8 mouse cellular contexts compared by ENCODE assay signal in the genomic region with DNA sequence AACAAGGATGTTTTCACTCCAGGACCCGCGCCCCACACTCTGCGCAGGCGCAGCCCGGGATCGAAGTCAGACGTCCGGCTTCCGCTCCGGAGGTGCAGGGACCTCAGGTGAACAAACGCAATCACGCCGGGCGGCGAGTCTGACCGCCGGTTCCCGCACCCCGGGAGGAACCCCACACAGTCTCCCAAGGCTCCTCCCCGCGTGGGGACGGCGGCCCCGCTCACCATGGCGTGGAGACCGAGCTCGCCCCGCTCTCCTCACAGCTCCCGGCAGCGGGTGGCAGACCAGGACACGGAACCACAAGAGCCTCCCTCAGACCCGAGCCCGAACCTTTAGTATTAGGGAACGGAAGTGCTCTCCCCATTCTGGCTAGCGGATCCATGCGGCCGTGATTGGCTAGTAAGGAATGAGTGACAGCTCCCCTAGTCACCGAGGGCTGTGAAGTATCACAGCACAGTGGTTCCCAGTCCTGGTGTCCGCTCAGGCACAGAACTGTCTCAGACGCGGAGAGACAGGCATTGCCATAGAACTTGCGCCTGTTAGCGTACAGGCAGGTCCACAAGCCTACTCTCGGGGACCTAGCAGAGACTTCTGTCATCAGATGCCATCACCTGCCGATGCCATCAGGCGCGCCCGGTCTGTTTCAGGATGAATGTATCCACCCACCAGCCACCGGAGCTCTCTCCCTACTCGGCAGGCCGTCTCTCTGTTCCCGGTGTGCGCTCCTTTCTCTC. TPM values are rescaled to one million over a fixed set of nuclear protein-coding genes. Genes with fewer than 3 reads are reported as not detected.
DNase-seq lines count a peak whose midpoint lies in the region; ATAC-seq and TF ChIP-seq lines count a peak whose summit lies in the region.
"Not testable (repeated sequence)": the region's sequence is repeated elsewhere in the genome, so short reads cannot be mapped to it uniquely, and the experiment has no call there.

A gene (minus strand): TSS at position 295 of the 734 bp plus-strand sequence.

- not testable (repeated sequence) for TF ChIP-seq EP300 in liver, embryonic 14.5 days (IDR thresholded peaks at IDR 0.05; ENCODE audit: low read depth)

- peak; percentile 99 for ATAC-seq in heart, embryonic 15.5 days (replicated peaks; ENCODE audit: insufficient number of reproducible peaks, insufficient read depth, low FRiP score, low read depth)
- ATAC-seq in liver, embryonic 14.5 days (ENCODE audit: insufficient read depth) = peak; percentile 97
- ATAC-seq in neural tube, embryonic 12.5 days (ENCODE audit: low FRiP score, low read depth) = peak; percentile 100

- peak within 1 kb of the TSS; percentile 69 for H3K9ac ChIP-seq in heart, embryonic 15.5 days
- H3K9ac ChIP-seq in liver, embryonic 14.5 days (replicated peaks) = peak within 1 kb of the TSS; percentile 66
- H3K9ac ChIP-seq in neural tube, embryonic 12.5 days = peak within 1 kb of the TSS; percentile 57

- DNase-seq in CD8-positive naive resting alpha-beta T cell, adult 2 months (ENCODE audit: low read depth in 2 of 2, low spot score in 2 of 2) = peak; percentile 54 to 66
- DNase-seq in c-Kit-positive CD71-negative TER-119-negative erythroid progenitor cells, embryonic 14.5 days (ENCODE audit: low read depth) = peak; percentile 67
- DNase-seq in forebrain, embryonic 10.5 days (ENCODE audit: extremely low spot score, low spot score) = peak; percentile 81
- peak; percentile 82 to 92 for DNase-seq in kidney, postnatal 25 days
- DNase-seq in liver, embryonic 14.5 days (ENCODE audit: low read depth in 3 of 3, low spot score in 3 of 3) = peak; percentile 63 to 78 (median 70)
- peak; percentile 94 for DNase-seq in telencephalon, adult 2 months (ENCODE audit: low read depth, low spot score)

- TF ChIP-seq CTCF in liver, embryonic 14.5 days (IDR thresholded peaks at IDR 0.05; ENCODE audit: low read depth) = not testable (repeated sequence)

- H3K27me3 ChIP-seq in forebrain, embryonic 10.5 days (ENCODE audit: poor library complexity, severe bottlenecking); heart, embryonic 15.5 days; liver, embryonic 14.5 days (ENCODE audit: control insufficient read depth, insufficient read depth, low read length); neural tube, embryonic 12.5 days (replicated peaks): not testable (repeated sequence)

- not testable (repeated sequence) for H3K9me3 ChIP-seq in forebrain, embryonic 10.5 days; heart, embryonic 15.5 days (replicated peaks); liver, embryonic 14.5 days (ENCODE audit: control insufficient read depth, low read length); neural tube, embryonic 12.5 days

- not testable (repeated sequence) for H3K36me3 ChIP-seq in forebrain, embryonic 10.5 days (replicated peaks); heart, embryonic 15.5 days; liver, embryonic 14.5 days (replicated peaks; ENCODE audit: control insufficient read depth, insufficient read depth, low read depth); neural tube, embryonic 12.5 days

- peak within 1 kb of the TSS; percentile 69 for H3K4me2 ChIP-seq in heart, embryonic 15.5 days
- peak within 1 kb of the TSS; percentile 80 for H3K4me2 ChIP-seq in liver, embryonic 14.5 days (ENCODE audit: low read depth)
- H3K4me2 ChIP-seq in neural tube, embryonic 12.5 days (replicated peaks) = peak within 1 kb of the TSS; percentile 58

- H3K4me1 ChIP-seq in forebrain, embryonic 10.5 days = peaks cover 12% of the 10 kb centered on the region
- peaks cover 14% of the 10 kb centered on the region for H3K4me1 ChIP-seq in heart, embryonic 15.5 days (replicated peaks)
- not testable (repeated sequence) for H3K4me1 ChIP-seq in liver, embryonic 14.5 days (replicated peaks; ENCODE audit: control insufficient read depth in 2 of 2, insufficient read depth in 2 of 2, low read length in 1 of 2); neural tube, embryonic 12.5 days

- H3K4me3 ChIP-seq in forebrain, embryonic 10.5 days = peak within 1 kb of the TSS; percentile 56
- peak within 1 kb of the TSS; percentile 62 for H3K4me3 ChIP-seq in heart, embryonic 15.5 days
- peak within 1 kb of the TSS; percentile 63 to 64 for H3K4me3 ChIP-seq in liver, embryonic 14.5 days (ENCODE audit: insufficient read depth in 1 of 2, low read depth in 2 of 2, low read length in 2 of 2)
- H3K4me3 ChIP-seq in neural tube, embryonic 12.5 days = peak within 1 kb of the TSS; percentile 45

- WGBS in forebrain, embryonic 10.5 days = under 1% methylated on average over 43 of the region's 53 CpGs
- WGBS in heart, embryonic 15.5 days = under 1% methylated on average over 44 of the region's 53 CpGs
- WGBS in liver, embryonic 14.5 days (ENCODE audit: insufficient replicate concordance) = under 1% methylated on average over 35 of the region's 53 CpGs
- WGBS in neural tube, embryonic 12.5 days = under 1% methylated on average over 44 of the region's 53 CpGs

- peak within 1 kb of the TSS; percentile 85 for H3K27ac ChIP-seq in forebrain, embryonic 10.5 days
- H3K27ac ChIP-seq in heart, embryonic 15.5 days = peak within 1 kb of the TSS; percentile 78
- peak within 1 kb of the TSS; percentile 44 for H3K27ac ChIP-seq in liver, embryonic 14.5 days
- peak within 1 kb of the TSS; percentile 15; the same call in 1 of the 2 replicates for H3K27ac ChIP-seq in neural tube, embryonic 12.5 days

RNA-seq across cellular contexts. Expression of the gene that starts here (rescaled TPM):
- 9.1 and 10.5 TPM in 2 replicates for polyA plus RNA-seq in forebrain, embryonic 10.5 days (2016; fragmentation: Nextera tagmentation; extraction: Ambion mirVana)
- polyA plus RNA-seq in heart, embryonic 15.5 days (2015; fragmentation: Nextera tagmentation; extraction: Ambion mirVana) = 5.7 and 6.0 TPM in 2 replicates
- 0.40 and 0.71 TPM in 2 replicates for polyA plus RNA-seq in liver, embryonic 14.5 days (2012; rRNA removed)
- 2.1 and 2.2 TPM in 2 replicates for polyA plus RNA-seq in liver, embryonic 14.5 days (2014; fragmentation: Nextera tagmentation; extraction: Ambion mirVana)
- 9.8 and 10.0 TPM in 2 replicates for polyA plus RNA-seq in neural tube, embryonic 12.5 days (2016; fragmentation: Nextera tagmentation; extraction: Ambion mirVana)

Comparison
In these comparisons a context has a peak if more than half of its experiments do, and no peak if none do; other contexts are left out.
1. Peak in every context shown above with its lines: DNase-seq, ATAC-seq, H3K4me3 ChIP-seq and H3K27ac ChIP-seq.
2. H3K27ac ChIP-seq: peak in every context shown above with its lines; median percentile 85 in forebrain, embryonic 10.5 days; 78 in heart, embryonic 15.5 days; 44 in liver, embryonic 14.5 days; 15 in neural tube, embryonic 12.5 days.